Mouse (Mus musculus) myocyte (in vitro differentiated cells): ENCODE data around the gene Lif.

Source experiments
- CEBPB ChIP-seq: IDR thresholded peaks from 2 replicates; pipeline ENCODE4 v1.6.1; 2011; ENCODE audit warnings: mild to moderate bottlenecking, moderate library complexity; ENCODE audit not compliant: poor library complexity, insufficient read depth, severe bottlenecking
- E2F4 ChIP-seq: IDR thresholded peaks from one replicate; pipeline ENCODE4 v1.6.1; 2011; ENCODE audit warnings: mild to moderate bottlenecking, control low read depth, moderate library complexity; ENCODE audit not compliant: insufficient read depth
- MAX ChIP-seq: IDR thresholded peaks from one replicate; pipeline ENCODE4 v1.6.1; 2011; ENCODE audit warnings: low read depth, mild to moderate bottlenecking, control low read depth
- POLR2A ChIP-seq: IDR thresholded peaks from one replicate; pipeline ENCODE4 v1.6.1; 2011; ENCODE audit warnings: low read depth, mild to moderate bottlenecking, control low read depth, moderate library complexity; ENCODE audit not compliant: insufficient read length
- POLR2AphosphoS2 ChIP-seq: IDR thresholded peaks from one replicate; pipeline ENCODE4 v1.6.1; 2011; ENCODE audit warnings: low read depth, control low read depth; ENCODE audit not compliant: insufficient read length
- REST ChIP-seq: IDR thresholded peaks from one replicate; pipeline ENCODE4 v1.6.1; 2011; ENCODE audit warnings: mild to moderate bottlenecking, control low read depth, moderate library complexity; ENCODE audit not compliant: insufficient read depth, insufficient read length
- SRF ChIP-seq: IDR thresholded peaks from one replicate; pipeline ENCODE4 v1.6.1; 2011; ENCODE audit warnings: low read depth; ENCODE audit not compliant: control insufficient read depth, insufficient read length
- TCF12 ChIP-seq: IDR thresholded peaks from one replicate; pipeline ENCODE4 v1.6.1; 2011; ENCODE audit warnings: mild to moderate bottlenecking, control low read depth; ENCODE audit not compliant: poor library complexity, insufficient read depth, severe bottlenecking
- USF1 ChIP-seq: IDR thresholded peaks from one replicate; pipeline ENCODE4 v1.6.1; 2011; ENCODE audit warnings: low read depth, mild to moderate bottlenecking, control low read depth, moderate library complexity

DNA sequence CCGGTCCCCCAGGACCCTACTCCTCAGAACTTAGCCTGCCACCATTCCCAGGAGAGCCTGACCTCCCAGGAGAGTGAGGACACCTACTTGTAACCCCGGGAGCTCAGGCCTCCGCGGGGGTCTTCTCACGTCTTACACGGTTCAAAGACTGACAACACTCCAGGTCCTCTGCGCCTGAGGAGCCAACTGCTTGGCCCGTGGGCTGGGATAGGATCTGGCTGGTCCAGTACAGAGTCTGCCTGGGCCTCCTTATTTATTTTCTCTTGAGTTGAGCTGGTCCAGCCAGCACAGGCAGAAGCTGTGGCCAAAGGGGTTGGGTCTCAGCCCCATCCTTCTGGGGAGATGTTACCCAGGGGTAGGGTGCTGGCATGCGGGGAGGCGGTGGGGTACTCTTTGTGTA is 42.3 kb upstream of the Lif start:
- no peak for TF ChIP-seq TCF12
- TF ChIP-seq USF1 = no peak
- TF ChIP-seq POLR2A = no peak
- no peak for TF ChIP-seq MAX
- TF ChIP-seq E2F4 = no peak
- no peak for TF ChIP-seq POLR2AphosphoS2
- TF ChIP-seq REST = no peak
- TF ChIP-seq CEBPB = no peak
- no peak for TF ChIP-seq SRF
